ENCODE assay signal across 20 mouse cellular contexts in genomic region chr17:89493547-89493946, GRCm38 (mm10).
DNase-seq lines count a peak whose midpoint lies in the region; ATAC-seq and TF ChIP-seq lines count a peak whose summit lies in the region.
"Had no signal": no experiment of that assay in that cellular context is flagged by ENCODE, and none has a peak within 500 bp of the region (broad histone marks: within the 10 kb centered on the region; RNA-seq: fewer than 3 reads in every experiment).

No protein-coding gene starts in this region.

- TF ChIP-seq EP300 in stomach, postnatal 0 days (optimal IDR thresholded peaks at IDR 0.05): no peak

- no peak overlapping the region for H3K9ac ChIP-seq in hindbrain, embryonic 11.5 days (ENCODE audit: low read depth, low read length)
- H3K9ac ChIP-seq in hindbrain, embryonic 16.5 days (ENCODE audit: low read depth, low read length): no peak overlapping the region
- no peak overlapping the region for H3K9ac ChIP-seq in midbrain, embryonic 11.5 days (ENCODE audit: low read length)
- H3K9ac ChIP-seq in embryonic facial prominence, embryonic 13.5 days: no peak overlapping the region
- no peak overlapping the region for H3K9ac ChIP-seq in stomach, postnatal 0 days (ENCODE audit: low read length)
- H3K9ac ChIP-seq: forebrain, postnatal 0 days; heart, embryonic 15.5 days; hindbrain, embryonic 15.5 days had no signal

- H3K27me3 ChIP-seq in hindbrain, embryonic 11.5 days (ENCODE audit: control insufficient read depth, insufficient read depth, low read length): no peaks in the 10 kb centered on the region
- H3K27me3 ChIP-seq in hindbrain, embryonic 16.5 days (replicated peaks; ENCODE audit: control insufficient read depth, insufficient read depth, low read length): no peaks in the 10 kb centered on the region
- no peaks in the 10 kb centered on the region for H3K27me3 ChIP-seq in midbrain, embryonic 11.5 days (ENCODE audit: control insufficient read depth, insufficient read depth, low read length)
- no peaks in the 10 kb centered on the region for H3K27me3 ChIP-seq in midbrain, embryonic 10.5 days (ENCODE audit: low read depth, poor library complexity, severe bottlenecking)
- no peaks in the 10 kb centered on the region for H3K27me3 ChIP-seq in embryonic facial prominence, embryonic 13.5 days
- no peaks in the 10 kb centered on the region for H3K27me3 ChIP-seq in stomach, postnatal 0 days (ENCODE audit: control insufficient read depth, insufficient read depth, low read length)
- H3K27me3 ChIP-seq: CH12.LX; heart, embryonic 15.5 days; hindbrain, embryonic 15.5 days; Patski had no signal

- H3K27ac ChIP-seq in hindbrain, embryonic 11.5 days (ENCODE audit: low read depth, low read length): no peak overlapping the region
- no peak overlapping the region for H3K27ac ChIP-seq in hindbrain, embryonic 16.5 days (ENCODE audit: low read depth, low read length)
- H3K27ac ChIP-seq in midbrain, embryonic 11.5 days (ENCODE audit: low read depth, low read length): no peak overlapping the region
- no peak overlapping the region for H3K27ac ChIP-seq in midbrain, embryonic 10.5 days (replicated peaks)
- H3K27ac ChIP-seq in embryonic facial prominence, embryonic 13.5 days: no peak overlapping the region
- H3K27ac ChIP-seq in stomach, postnatal 0 days (replicated peaks): no peak overlapping the region
- H3K27ac ChIP-seq: heart, adult 2 months; heart, embryonic 15.5 days; hindbrain, embryonic 15.5 days had no signal

- no peaks in the 10 kb centered on the region for H3K9me3 ChIP-seq in hindbrain, embryonic 11.5 days (ENCODE audit: control insufficient read depth, low read length)
- H3K9me3 ChIP-seq in hindbrain, embryonic 16.5 days (ENCODE audit: control insufficient read depth, low read length): no peaks in the 10 kb centered on the region
- no peaks in the 10 kb centered on the region for H3K9me3 ChIP-seq in midbrain, embryonic 11.5 days (ENCODE audit: control insufficient read depth, low read length)
- no peaks in the 10 kb centered on the region for H3K9me3 ChIP-seq in midbrain, embryonic 10.5 days (replicated peaks)
- no peaks in the 10 kb centered on the region for H3K9me3 ChIP-seq in embryonic facial prominence, embryonic 13.5 days
- H3K9me3 ChIP-seq in stomach, postnatal 0 days (ENCODE audit: control insufficient read depth, low read length): no peaks in the 10 kb centered on the region
- H3K9me3 ChIP-seq: heart, embryonic 15.5 days; hindbrain, embryonic 15.5 days had no signal

- ATAC-seq in hindbrain, embryonic 11.5 days (ENCODE audit: low FRiP score): 0 out of 2 replicates have a peak, but pooled peaks have one; percentile 53
- no peak for ATAC-seq in hindbrain, embryonic 16.5 days
- ATAC-seq in midbrain, embryonic 11.5 days (ENCODE audit: low FRiP score): 0 out of 2 replicates have a peak, but pooled peaks have one; percentile 19
- ATAC-seq in embryonic facial prominence, embryonic 13.5 days (ENCODE audit: insufficient number of reproducible peaks, insufficient read depth, low FRiP score, low TSS enrichment, low read depth): 0 out of 2 replicates have a peak, but pooled peaks have one; percentile 26
- 0 out of 2 replicates have a peak, but pooled peaks have one; percentile 8 for ATAC-seq in stomach, postnatal 0 days (ENCODE audit: low FRiP score, low TSS enrichment)
- ATAC-seq: activated CD4-positive, CD25-positive, alpha-beta regulatory T cell, adult 4 months; forebrain, postnatal 0 days; Patski had no signal

- no peaks in the 10 kb centered on the region for H3K4me1 ChIP-seq in hindbrain, embryonic 11.5 days (replicated peaks; ENCODE audit: control insufficient read depth, insufficient read depth, low read length)
- no peaks in the 10 kb centered on the region for H3K4me1 ChIP-seq in hindbrain, embryonic 16.5 days (ENCODE audit: control insufficient read depth, insufficient read depth, low read depth, low read length)
- no peaks in the 10 kb centered on the region for H3K4me1 ChIP-seq in midbrain, embryonic 11.5 days (ENCODE audit: control insufficient read depth, insufficient read depth, low read length)
- no peaks in the 10 kb centered on the region for H3K4me1 ChIP-seq in midbrain, embryonic 10.5 days
- H3K4me1 ChIP-seq in embryonic facial prominence, embryonic 13.5 days: no peaks in the 10 kb centered on the region
- no peaks in the 10 kb centered on the region for H3K4me1 ChIP-seq in stomach, postnatal 0 days (replicated peaks; ENCODE audit: control insufficient read depth, insufficient read depth)
- H3K4me1 ChIP-seq: heart, embryonic 15.5 days; hindbrain, embryonic 15.5 days had no signal

- no peak overlapping the region for H3K4me2 ChIP-seq in hindbrain, embryonic 11.5 days (replicated peaks; ENCODE audit: low read depth, low read length)
- no peak overlapping the region for H3K4me2 ChIP-seq in hindbrain, embryonic 16.5 days (ENCODE audit: low read length)
- H3K4me2 ChIP-seq in midbrain, embryonic 11.5 days: no peak overlapping the region
- no peak overlapping the region for H3K4me2 ChIP-seq in embryonic facial prominence, embryonic 13.5 days
- no peak overlapping the region for H3K4me2 ChIP-seq in stomach, postnatal 0 days (replicated peaks; ENCODE audit: low read depth)
- H3K4me2 ChIP-seq: heart, embryonic 11.5 days; heart, embryonic 15.5 days; hindbrain, embryonic 15.5 days had no signal

- no peak for DNase-seq in hindbrain, embryonic 11.5 days (ENCODE audit: low spot score)
- DNase-seq in midbrain, embryonic 11.5 days (ENCODE audit: low spot score, missing footprints): no peak
- DNase-seq in midbrain, embryonic 10.5 days (ENCODE audit: low spot score): no peak
- no peak for DNase-seq in stomach, postnatal 0 days (ENCODE audit: low spot score)
- DNase-seq: adrenal gland, postnatal 14 days; cerebellum, adult 11-12 months; cerebellum, adult 9-11 months; cerebellum, postnatal 36 days; forebrain, postnatal 0 days; gastrocnemius, postnatal 14 days; heart, adult 2 months; heart, postnatal 14 days had no signal

- no peak for TF ChIP-seq CTCF in stomach, postnatal 0 days (IDR thresholded peaks at IDR 0.05; ENCODE audit: low read depth)

- H3K36me3 ChIP-seq in hindbrain, embryonic 11.5 days (ENCODE audit: control insufficient read depth, insufficient read depth, low read length): no peaks in the 10 kb centered on the region
- H3K36me3 ChIP-seq in hindbrain, embryonic 16.5 days (ENCODE audit: control insufficient read depth, insufficient read depth, low read length): no peaks in the 10 kb centered on the region
- H3K36me3 ChIP-seq in midbrain, embryonic 11.5 days (ENCODE audit: control insufficient read depth, insufficient read depth, low read length): no peaks in the 10 kb centered on the region
- no peaks in the 10 kb centered on the region for H3K36me3 ChIP-seq in midbrain, embryonic 10.5 days
- H3K36me3 ChIP-seq in embryonic facial prominence, embryonic 13.5 days: no peaks in the 10 kb centered on the region
- no peaks in the 10 kb centered on the region for H3K36me3 ChIP-seq in stomach, postnatal 0 days (ENCODE audit: control insufficient read depth, insufficient read depth, low read length)
- H3K36me3 ChIP-seq: heart, embryonic 15.5 days; hindbrain, embryonic 15.5 days had no signal

- H3K4me3 ChIP-seq in hindbrain, embryonic 11.5 days (ENCODE audit: low read depth, low read length): no peak overlapping the region
- H3K4me3 ChIP-seq in hindbrain, embryonic 16.5 days (ENCODE audit: low read length): no peak overlapping the region
- no peak overlapping the region for H3K4me3 ChIP-seq in midbrain, embryonic 11.5 days (ENCODE audit: low read depth, low read length)
- H3K4me3 ChIP-seq in midbrain, embryonic 10.5 days: no peak overlapping the region
- H3K4me3 ChIP-seq in embryonic facial prominence, embryonic 13.5 days: no peak overlapping the region
- no peak overlapping the region for H3K4me3 ChIP-seq in stomach, postnatal 0 days (ENCODE audit: low read depth, low read length)
- H3K4me3 ChIP-seq: heart, adult 2 months; heart, embryonic 15.5 days; hindbrain, embryonic 15.5 days had no signal

- 73% methylated on average over 2 of the region's 2 CpGs for WGBS in hindbrain, embryonic 11.5 days
- 71% methylated on average over 2 of the region's 2 CpGs for WGBS in hindbrain, embryonic 16.5 days
- WGBS in midbrain, embryonic 11.5 days: 69% methylated on average over 2 of the region's 2 CpGs
- WGBS in midbrain, embryonic 10.5 days: 80% methylated on average over 2 of the region's 2 CpGs
- WGBS in embryonic facial prominence, embryonic 13.5 days: 68% methylated on average over 2 of the region's 2 CpGs
- WGBS in stomach, postnatal 0 days: 63% methylated on average over 2 of the region's 2 CpGs
